Comparison of ENCODE assay signal across 8 mouse cellular contexts in the genomic region with DNA sequence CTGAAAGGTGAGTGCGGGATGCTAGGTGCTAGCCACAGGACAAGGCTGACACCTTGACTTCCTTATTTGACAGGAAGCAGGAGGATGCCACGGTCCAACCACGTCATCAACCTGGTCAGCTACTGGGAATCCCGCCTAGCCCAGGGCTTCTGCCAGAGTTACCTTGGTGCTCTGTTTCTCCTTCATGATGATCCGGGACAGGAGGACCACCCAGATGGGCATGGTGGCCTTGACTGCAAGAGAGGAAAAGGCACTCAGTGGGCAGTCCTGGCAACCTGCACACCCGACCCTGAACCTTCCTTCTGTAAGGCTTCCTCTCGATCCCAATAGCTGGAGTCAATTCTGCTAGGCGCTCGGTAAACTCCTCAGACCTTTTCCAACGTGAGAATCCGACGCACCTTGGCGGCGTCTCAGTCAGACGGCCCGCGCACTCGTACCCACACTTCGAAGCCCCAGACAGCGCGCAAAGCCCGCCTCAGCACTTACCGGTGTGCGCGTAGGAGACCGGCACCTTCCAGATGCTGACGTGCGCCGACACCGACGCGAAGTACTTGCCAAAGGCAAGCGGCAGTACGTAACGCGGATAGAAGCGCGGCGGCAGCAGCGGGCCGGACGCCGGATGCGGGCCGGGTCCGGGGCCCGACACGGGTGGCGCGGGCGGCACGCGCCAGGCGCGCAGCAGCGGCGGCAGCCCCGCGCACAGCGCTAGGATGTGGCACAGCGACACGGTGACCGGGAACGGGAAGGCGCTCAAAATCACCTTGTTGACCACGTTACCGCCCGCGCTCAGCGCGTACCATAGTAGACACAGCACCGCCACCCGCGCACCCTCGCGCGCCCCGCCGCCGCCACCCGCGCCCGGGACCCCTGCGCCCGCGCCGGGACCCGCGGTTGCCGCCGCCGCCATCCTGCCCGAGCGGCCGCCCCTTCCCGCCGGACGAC. TPM values are rescaled to one million over a fixed set of nuclear protein-coding genes. Genes with fewer than 3 reads are reported as not detected.
DNase-seq lines count a peak whose midpoint lies in the region; ATAC-seq and TF ChIP-seq lines count a peak whose summit lies in the region.

A gene (minus strand): TSS at position 935 of the 942 bp plus-strand sequence.

- peak within 1 kb of the TSS; percentile 71 for H3K27ac ChIP-seq in forebrain, embryonic 13.5 days
- H3K27ac ChIP-seq in lung, postnatal 0 days (ENCODE audit: low read length), result peak within 1 kb of the TSS; percentile 90

- peaks cover 52% of the 10 kb centered on the region for H3K36me3 ChIP-seq in forebrain, embryonic 13.5 days (ENCODE audit: poor library complexity, severe bottlenecking)
- peaks cover 20% of the 10 kb centered on the region for H3K36me3 ChIP-seq in lung, postnatal 0 days (ENCODE audit: insufficient read depth, low read length)

- WGBS in forebrain, embryonic 13.5 days, result under 1% methylated on average over 85 of the region's 98 CpGs
- under 1% methylated on average over 94 of the region's 98 CpGs for WGBS in large intestine, adult 2 months
- WGBS in lung, postnatal 0 days, result under 1% methylated on average over 62 of the region's 98 CpGs

- peak within 1 kb of the TSS; percentile 86 for H3K9ac ChIP-seq in forebrain, embryonic 13.5 days
- peak within 1 kb of the TSS; percentile 84 for H3K9ac ChIP-seq in lung, postnatal 0 days (replicated peaks; ENCODE audit: low read depth)

- no peak for TF ChIP-seq CTCF in lung, postnatal 0 days (IDR thresholded peaks at IDR 0.05)

- H3K4me1 ChIP-seq in forebrain, embryonic 13.5 days, result peaks cover 39% of the 10 kb centered on the region
- H3K4me1 ChIP-seq in lung, postnatal 0 days (ENCODE audit: insufficient read depth, low read depth, low read length), result no peaks in the 10 kb centered on the region; the same call in 1 of the 2 replicates

- H3K4me3 ChIP-seq in forebrain, embryonic 13.5 days, result peak within 1 kb of the TSS; percentile 95
- peak within 1 kb of the TSS; percentile 95 for H3K4me3 ChIP-seq in lung, postnatal 0 days (ENCODE audit: low read depth, low read length)

- peak; percentile 32 for ATAC-seq in frontal cortex, adult (ENCODE audit: low TSS enrichment)
- ATAC-seq in forebrain, embryonic 13.5 days, result peak; percentile 17; the same call in 1 of the 2 replicates
- peak; percentile 22 for ATAC-seq in lung, postnatal 0 days

- intact Hi-C loops in heart, postnatal 25 days (cut with DNase I), result loop anchor here (1.0 kb wide), 2 partner anchors 17 to 56 kb away; a partner anchor contains a TSS

- no peaks in the 10 kb centered on the region for H3K27me3 ChIP-seq in forebrain, embryonic 13.5 days
- no peaks in the 10 kb centered on the region for H3K27me3 ChIP-seq in lung, postnatal 0 days (replicated peaks; ENCODE audit: insufficient read depth, low read length)

- no peak for DNase-seq in frontal cortex, postnatal 10 days (ENCODE audit: low spot score in 2 of 2)
- DNase-seq in adrenal gland, postnatal 25 days, result peak; percentile 32
- DNase-seq in heart, postnatal 25 days (ENCODE audit: low spot score), result no peak
- DNase-seq in large intestine, adult 2 months (ENCODE audit: low read depth, low spot score), result no peak
- DNase-seq in lung, postnatal 0 days (ENCODE audit: low spot score), result peak; percentile 58
- peak; percentile 11 for DNase-seq in retina, embryonic 14.5 days (ENCODE audit: low spot score)

- peak within 1 kb of the TSS; percentile 79 for H3K4me2 ChIP-seq in forebrain, embryonic 13.5 days
- peak within 1 kb of the TSS; percentile 87 for H3K4me2 ChIP-seq in lung, postnatal 0 days (replicated peaks; ENCODE audit: low read depth, low read length)

- TF ChIP-seq EP300 in lung, postnatal 0 days (IDR thresholded peaks at IDR 0.05), result no peak

- no peaks in the 10 kb centered on the region for H3K9me3 ChIP-seq in forebrain, embryonic 13.5 days (replicated peaks)
- H3K9me3 ChIP-seq in lung, postnatal 0 days (ENCODE audit: low read length), result no peaks in the 10 kb centered on the region

RNA-seq across cellular contexts. Expression of the gene that starts here (rescaled TPM):
- 36.2 and 37.2 TPM in 2 replicates for total RNA-seq in adrenal gland, postnatal 25 days (2021)
- polyA plus RNA-seq in forebrain, embryonic 13.5 days (2015; fragmentation: Nextera tagmentation; extraction: Ambion mirVana), result 6.4 and 8.8 TPM in 2 replicates
- 10 to 100 TPM; 70.1 to 70.3 TPM for total RNA-seq in heart, postnatal 25 days (2021)
- 64.1 and 108 TPM in 2 replicates for polyA plus RNA-seq in large intestine, adult 2 months (2012; rRNA removed)
- 9.8 and 10.5 TPM in 2 replicates for polyA plus RNA-seq in lung, postnatal 0 days (2015; fragmentation: Nextera tagmentation; extraction: Ambion mirVana)

Comparison
In these comparisons a context has a peak if more than half of its experiments do, and no peak if none do; other contexts are left out.
1. DNase-seq: peak in adrenal gland, postnatal 25 days (single experiment), lung, postnatal 0 days (single experiment) and retina, embryonic 14.5 days (single experiment); none in frontal cortex, postnatal 10 days (0 of 2), heart, postnatal 25 days (single experiment) and large intestine, adult 2 months (single experiment).
2. Peak in every context shown above with its lines, with median percentiles within 50 percentile points of each other: ATAC-seq.